In the genomic region with DNA sequence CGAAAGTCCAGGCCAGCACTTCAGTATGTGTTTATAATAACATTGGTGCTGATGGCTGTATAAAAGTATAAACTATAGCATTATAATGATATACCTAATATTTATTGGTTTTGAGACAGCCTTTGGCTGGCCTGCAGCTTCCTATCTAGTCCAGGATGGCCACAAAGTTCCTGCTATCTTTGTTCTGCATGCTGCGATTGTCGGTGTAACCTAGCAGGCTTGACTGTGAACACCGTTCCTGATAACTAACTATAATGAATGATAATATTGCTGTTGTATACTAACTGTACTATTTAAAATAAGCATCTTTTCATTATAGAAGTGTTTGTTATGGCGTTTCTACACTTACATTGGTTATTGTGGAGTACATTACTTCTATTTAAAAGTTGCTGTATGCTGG, we compare ENCODE assay signal across 20 mouse cellular contexts.
DNase-seq lines count a peak whose midpoint lies in the region; ATAC-seq and TF ChIP-seq lines count a peak whose summit lies in the region.
"Had no signal": no experiment of that assay in that cellular context is flagged by ENCODE, and none has a peak within 500 bp of the region (broad histone marks: within the 10 kb centered on the region; RNA-seq: fewer than 3 reads in every experiment).

No protein-coding gene starts in this region.

- peak; percentile 68 to 79 for TF ChIP-seq EP300 in MEL (IDR thresholded peaks at IDR 0.05; ENCODE audit: low read depth in 1 of 2, low read length in 2 of 2)

- peaks cover 20% of the 10 kb centered on the region for H3K4me1 ChIP-seq in liver, embryonic 13.5 days (replicated peaks)
- peaks cover 6% of the 10 kb centered on the region; the same call in 1 of the 2 replicates for H3K4me1 ChIP-seq in liver, embryonic 12.5 days
- peaks cover 17 to 31% of the 10 kb centered on the region in 2 experiments for H3K4me1 ChIP-seq in MEL (ENCODE audit: control insufficient read depth in 1 of 2, insufficient read depth in 2 of 2, low read length in 2 of 2)
- H3K4me1 ChIP-seq: embryonic facial prominence, embryonic 10.5 days; embryonic facial prominence, embryonic 12.5 days; forebrain, embryonic 15.5 days had no signal

- TF ChIP-seq POLR2A in MEL (IDR thresholded peaks at IDR 0.05; ENCODE audit: control insufficient read depth in 1 of 2, insufficient read depth in 1 of 2, low read depth in 1 of 2, low read length in 2 of 2, poor library complexity in 1 of 2): no peak

- WGBS in liver, embryonic 13.5 days (ENCODE audit: insufficient replicate concordance): 38% methylated on average over 5 of the region's 5 CpGs
- WGBS in liver, embryonic 12.5 days (ENCODE audit: insufficient replicate concordance): 40% methylated on average over 5 of the region's 5 CpGs

- H3K4me3 ChIP-seq in liver, embryonic 13.5 days (replicated peaks): no peak overlapping the region
- no peak overlapping the region for H3K4me3 ChIP-seq in liver, embryonic 12.5 days
- no peak overlapping the region for H3K4me3 ChIP-seq in MEL (ENCODE audit: control insufficient read depth in 1 of 2, insufficient read depth in 1 of 2, low read depth in 2 of 2, low read length in 2 of 2)
- H3K4me3 ChIP-seq: embryonic facial prominence, embryonic 10.5 days; embryonic facial prominence, embryonic 12.5 days; forebrain, embryonic 13.5 days; forebrain, embryonic 15.5 days had no signal

- no peak overlapping the region for H3K27ac ChIP-seq in liver, embryonic 13.5 days
- no peak overlapping the region for H3K27ac ChIP-seq in liver, embryonic 12.5 days
- H3K27ac ChIP-seq in MEL (ENCODE audit: control insufficient read depth, low read depth, low read length): no peak overlapping the region
- H3K27ac ChIP-seq: embryonic facial prominence, embryonic 10.5 days; embryonic facial prominence, embryonic 12.5 days; forebrain, embryonic 13.5 days; forebrain, embryonic 15.5 days had no signal

- H3K4me2 ChIP-seq in liver, embryonic 13.5 days: no peak overlapping the region
- no peak overlapping the region for H3K4me2 ChIP-seq in liver, embryonic 12.5 days
- H3K4me2 ChIP-seq: embryonic facial prominence, embryonic 12.5 days; forebrain, embryonic 13.5 days; forebrain, embryonic 15.5 days had no signal

- no peak for DNase-seq in liver, embryonic 13.5 days
- peak; percentile 34 for DNase-seq in MEL (ENCODE audit: low read depth, low spot score)
- DNase-seq in gastrocnemius, postnatal 14 days: no peak
- DNase-seq: adrenal gland, adult 8-10 months; adrenal gland, postnatal 14 days; adrenal gland, postnatal 36 days; cerebellum, adult 11-12 months; cerebellum, adult 2 months; cerebellum, adult 9-10 months; cerebellum, postnatal 10 days; cerebellum, postnatal 25 days; forebrain, postnatal 0 days had no signal

- no peaks in the 10 kb centered on the region for H3K79me2 ChIP-seq in MEL (ENCODE audit: control insufficient read depth, insufficient read depth, low read length, poor library complexity)

- no peak overlapping the region for H3K9ac ChIP-seq in liver, embryonic 13.5 days
- no peak overlapping the region for H3K9ac ChIP-seq in liver, embryonic 12.5 days
- no peak overlapping the region for H3K9ac ChIP-seq in MEL (ENCODE audit: control insufficient read depth, low read depth, low read length, poor library complexity, severe bottlenecking)
- H3K9ac ChIP-seq: embryonic facial prominence, embryonic 12.5 days; forebrain, embryonic 13.5 days; forebrain, embryonic 15.5 days; forebrain, postnatal 0 days had no signal

- TF ChIP-seq RAD21 in MEL (IDR thresholded peaks at IDR 0.05; ENCODE audit: low read depth, low read length): no peak

- H3K9me3 ChIP-seq in liver, embryonic 13.5 days (replicated peaks): no peaks in the 10 kb centered on the region
- no peaks in the 10 kb centered on the region for H3K9me3 ChIP-seq in liver, embryonic 12.5 days (replicated peaks)
- H3K9me3 ChIP-seq in MEL (replicated peaks; ENCODE audit: insufficient read depth, low read length): no peaks in the 10 kb centered on the region
- H3K9me3 ChIP-seq: embryonic facial prominence, embryonic 10.5 days; embryonic facial prominence, embryonic 12.5 days; forebrain, embryonic 13.5 days; forebrain, embryonic 15.5 days had no signal

- 0 out of 2 replicates have a peak, but pooled peaks have one; percentile 36 for ATAC-seq in liver, embryonic 13.5 days (ENCODE audit: low read depth)
- no peak for ATAC-seq in liver, embryonic 12.5 days
- peak; percentile 76 for ATAC-seq in megakaryocyte-erythroid progenitor cell, adult 5-6 weeks (replicated peaks; ENCODE audit: low FRiP score, low TSS enrichment, poor library complexity, severe bottlenecking)
- ATAC-seq: activated CD4-positive, CD25-positive, alpha-beta regulatory T cell, adult 4 months; forebrain, embryonic 13.5 days; forebrain, embryonic 15.5 days; forebrain, postnatal 0 days; Patski had no signal

- H3K27me3 ChIP-seq in liver, embryonic 13.5 days: no peaks in the 10 kb centered on the region
- no peaks in the 10 kb centered on the region for H3K27me3 ChIP-seq in liver, embryonic 12.5 days (replicated peaks)
- H3K27me3 ChIP-seq in MEL (ENCODE audit: control insufficient read depth in 1 of 2, insufficient read depth in 2 of 2, low read length in 2 of 2): no peaks in the 10 kb centered on the region; a peak in 1 of 4 replicates
- H3K27me3 ChIP-seq: embryonic facial prominence, embryonic 12.5 days; forebrain, embryonic 13.5 days; forebrain, embryonic 15.5 days; Patski had no signal

- intact Hi-C loops in gastrocnemius, postnatal 14 days (cut with DNase I; ENCODE audit: low total_unique reads): no loop called here

- TF ChIP-seq CTCF in MEL (IDR thresholded peaks at IDR 0.05 in 2 of 3, conservative IDR thresholded peaks at IDR 0.05 in 1 of 3; ENCODE audit: control insufficient read depth in 1 of 3, insufficient read depth in 1 of 3, low read depth in 2 of 3, low read length in 3 of 3, poor library complexity in 1 of 3, severe bottlenecking in 1 of 3): no peak

- no peaks in the 10 kb centered on the region for H3K36me3 ChIP-seq in liver, embryonic 13.5 days
- no peaks in the 10 kb centered on the region for H3K36me3 ChIP-seq in liver, embryonic 12.5 days
- H3K36me3 ChIP-seq in MEL (ENCODE audit: control insufficient read depth in 1 of 2, insufficient read depth in 2 of 2, low read length in 2 of 2): peaks cover 0 to 35% of the 10 kb centered on the region in 2 experiments; a peak in 2 of 4 replicates
- H3K36me3 ChIP-seq: embryonic facial prominence, embryonic 12.5 days; forebrain, embryonic 15.5 days had no signal

TF ChIP-seq in MEL, 35 proteins besides CTCF, POLR2A, EP300 and RAD21:
- TF ChIP-seq GATA1 (IDR thresholded peaks at IDR 0.05; ENCODE audit: low read depth, low read length): peak; percentile 75
- no peak for TF ChIP-seq ELF1 (IDR thresholded peaks at IDR 0.05; ENCODE audit: low read depth, low read length)
- no peak for TF ChIP-seq SMC3 (IDR thresholded peaks at IDR 0.05; ENCODE audit: low read depth, low read length)
- TF ChIP-seq TCF12 (IDR thresholded peaks at IDR 0.05; ENCODE audit: low read depth, low read length): peak; percentile 72
- TF ChIP-seq GABPA (IDR thresholded peaks at IDR 0.05; ENCODE audit: low read depth, low read length): no peak
- TF ChIP-seq ETS1 (IDR thresholded peaks at IDR 0.05; ENCODE audit: low read depth, low read length): no peak
- TF ChIP-seq ZKSCAN1 (IDR thresholded peaks at IDR 0.05; ENCODE audit: low read depth, low read length): no peak
- no peak for TF ChIP-seq UBTF (IDR thresholded peaks at IDR 0.05; ENCODE audit: borderline replicate concordance, insufficient read depth, low read depth, low read length)
- TF ChIP-seq USF1 (IDR thresholded peaks at IDR 0.05; ENCODE audit: low read depth, low read length): no peak
- TF ChIP-seq BHLHE40 (IDR thresholded peaks at IDR 0.05; ENCODE audit: borderline replicate concordance, low read depth, low read length): no peak
- no peak for TF ChIP-seq ZMIZ1 (IDR thresholded peaks at IDR 0.05; ENCODE audit: low read depth, low read length)
- TF ChIP-seq TBP (IDR thresholded peaks at IDR 0.05; ENCODE audit: low read depth, low read length): peak; percentile 85
- no peak for TF ChIP-seq ZNF384 (IDR thresholded peaks at IDR 0.05; ENCODE audit: low read depth, low read length)
- no peak for TF ChIP-seq MAFK (IDR thresholded peaks at IDR 0.05; ENCODE audit: borderline replicate concordance, low read depth, low read length)
